Comparison of ENCODE assay signal across 13 mouse cellular contexts in genomic region chr10:9673276-9673675, GRCm38 (mm10). TPM values are rescaled to one million over a fixed set of nuclear protein-coding genes. Genes with fewer than 3 reads are reported as not detected.
DNase-seq lines count a peak whose midpoint lies in the region; ATAC-seq and TF ChIP-seq lines count a peak whose summit lies in the region.
"Had no signal": no experiment of that assay in that cellular context is flagged by ENCODE, and none has a peak within 500 bp of the region (broad histone marks: within the 10 kb centered on the region; RNA-seq: fewer than 3 reads in every experiment).

No protein-coding gene starts in this region.

- no peak for DNase-seq in heart, adult 8-10 months (ENCODE audit: low spot score)
- DNase-seq in brain, embryonic 14.5 days (ENCODE audit: low read depth): peak; percentile 27
- no peak for DNase-seq in limb, embryonic 14.5 days (ENCODE audit: low spot score)
- DNase-seq in left cerebral cortex, adult 11 months (ENCODE audit: low spot score): no peak
- DNase-seq: adrenal gland, adult 8-10 months; kidney, postnatal 14 days; lung, adult 18-20 months; right cerebral cortex, postnatal 14 days had no signal

- TF ChIP-seq POLR2A in brain, embryonic 14.5 days (IDR thresholded peaks at IDR 0.05; ENCODE audit: borderline replicate concordance, extremely low read depth, insufficient read depth, insufficient read length, poor library complexity, severe bottlenecking): no peak
- no peak for TF ChIP-seq POLR2A in limb, embryonic 14.5 days (IDR thresholded peaks at IDR 0.05; ENCODE audit: borderline replicate concordance, extremely low read depth, insufficient read depth, insufficient read length)

- ATAC-seq in heart, embryonic 13.5 days (ENCODE audit: extremely low read depth, insufficient number of reproducible peaks, low FRiP score, low TSS enrichment): no peak
- no peak for ATAC-seq in forebrain, embryonic 13.5 days
- ATAC-seq in limb, embryonic 14.5 days (ENCODE audit: low FRiP score, low read depth): no peak
- no peak for ATAC-seq in activated CD4-positive, CD25-positive, alpha-beta regulatory T cell, adult 4 months
- ATAC-seq in erythroid progenitor cell, adult 5-6 weeks (replicated peaks; ENCODE audit: low FRiP score, poor library complexity, severe bottlenecking): no peak

- H3K4me1 ChIP-seq in heart, embryonic 13.5 days: peaks cover 20% of the 10 kb centered on the region
- H3K4me1 ChIP-seq in forebrain, embryonic 13.5 days: peaks cover 14% of the 10 kb centered on the region
- H3K4me1 ChIP-seq in limb, embryonic 14.5 days (ENCODE audit: control insufficient read depth, insufficient read depth, low read length): peaks cover 6% of the 10 kb centered on the region; the same call in 1 of the 2 replicates

- H3K27me3 ChIP-seq in heart, embryonic 13.5 days (replicated peaks): peaks cover 8% of the 10 kb centered on the region; the same call in 1 of the 2 replicates
- peaks cover 30% of the 10 kb centered on the region for H3K27me3 ChIP-seq in forebrain, embryonic 13.5 days
- 0 out of 2 replicates have a peak, but pooled peaks cover 8% of the 10 kb centered on the region for H3K27me3 ChIP-seq in limb, embryonic 14.5 days (ENCODE audit: control insufficient read depth, insufficient read depth, low read length)
- H3K27me3 ChIP-seq: CH12.LX had no signal

- H3K9ac ChIP-seq in heart, embryonic 13.5 days: peak overlapping the region; percentile 78; the same call in 1 of the 2 replicates
- 0 out of 2 replicates have a peak overlapping the region, but pooled peaks have one; percentile 3 for H3K9ac ChIP-seq in forebrain, embryonic 13.5 days
- H3K9ac ChIP-seq in limb, embryonic 14.5 days (ENCODE audit: low read depth, low read length, severe bottlenecking): no peak overlapping the region

- peak overlapping the region; percentile 92 for H3K4me2 ChIP-seq in heart, embryonic 13.5 days
- peak overlapping the region; percentile 89 for H3K4me2 ChIP-seq in forebrain, embryonic 13.5 days
- peak overlapping the region; percentile 98 for H3K4me2 ChIP-seq in limb, embryonic 14.5 days (replicated peaks; ENCODE audit: low read depth, low read length, severe bottlenecking)

- no peaks in the 10 kb centered on the region for H3K36me3 ChIP-seq in heart, embryonic 13.5 days
- H3K36me3 ChIP-seq in forebrain, embryonic 13.5 days (ENCODE audit: poor library complexity, severe bottlenecking): no peaks in the 10 kb centered on the region
- no peaks in the 10 kb centered on the region for H3K36me3 ChIP-seq in limb, embryonic 14.5 days (ENCODE audit: control insufficient read depth, insufficient read depth, low read length)

- no peak for TF ChIP-seq CTCF in brain, embryonic 14.5 days (IDR thresholded peaks at IDR 0.05; ENCODE audit: borderline replicate concordance, extremely low read depth, insufficient read depth, insufficient read length)

- no peak overlapping the region for H3K27ac ChIP-seq in heart, embryonic 13.5 days (replicated peaks)
- H3K27ac ChIP-seq in forebrain, embryonic 13.5 days: no peak overlapping the region
- no peak overlapping the region for H3K27ac ChIP-seq in limb, embryonic 14.5 days (replicated peaks; ENCODE audit: low read depth, low read length)

- H3K9me3 ChIP-seq in heart, embryonic 13.5 days: no peaks in the 10 kb centered on the region
- no peaks in the 10 kb centered on the region for H3K9me3 ChIP-seq in forebrain, embryonic 13.5 days (replicated peaks)
- no peaks in the 10 kb centered on the region for H3K9me3 ChIP-seq in limb, embryonic 14.5 days (ENCODE audit: control insufficient read depth, low read length)

- H3K4me3 ChIP-seq in heart, embryonic 13.5 days: peak overlapping the region; percentile 69
- peak overlapping the region; percentile 59 for H3K4me3 ChIP-seq in forebrain, embryonic 13.5 days
- peak overlapping the region; percentile 59 for H3K4me3 ChIP-seq in limb, embryonic 14.5 days (replicated peaks; ENCODE audit: low read length)

RNA-seq across cellular contexts. Expression of gene Samd5, which starts 1.7 kb away (rescaled TPM):
- 2.4 and 2.8 TPM in 2 replicates for polyA plus RNA-seq in heart, embryonic 13.5 days (2015; fragmentation: Nextera tagmentation; extraction: Ambion mirVana)
- total RNA-seq in heart, adult 8-10 months (2022): 1 to 10 TPM; 2.5 to 4.4 (median 3.2) TPM
- 5.4 and 11.1 TPM in 2 replicates for polyA plus RNA-seq in brain, embryonic 14.5 days (2012; rRNA removed)
- polyA plus RNA-seq in forebrain, embryonic 13.5 days (2015; fragmentation: Nextera tagmentation; extraction: Ambion mirVana): 3.7 and 3.9 TPM in 2 replicates
- polyA plus RNA-seq in limb, embryonic 14.5 days (2012; rRNA removed): 6.7 and 7.4 TPM in 2 replicates
- polyA plus RNA-seq in limb, embryonic 14.5 days (2014; fragmentation: Nextera tagmentation; extraction: Ambion mirVana): 11.1 and 11.8 TPM in 2 replicates
- polyA plus RNA-seq in activated CD4-positive, CD25-positive, alpha-beta regulatory T cell, adult 4 months (2017; shearing (Covaris generic)): not detected
- not detected in 2 replicates for total RNA-seq in erythroid progenitor cell, adult 5-6 weeks (2015; ENCODE audit: low replicate concordance)
- not detected in 2 replicates for total RNA-seq in erythroid progenitor cell, adult 5-6 weeks (2017; ENCODE audit: low replicate concordance)
- total RNA-seq: CH12.LX had no signal
